Mouse (Mus musculus): ENCODE measurements around the gene Ptpre.

DNA sequence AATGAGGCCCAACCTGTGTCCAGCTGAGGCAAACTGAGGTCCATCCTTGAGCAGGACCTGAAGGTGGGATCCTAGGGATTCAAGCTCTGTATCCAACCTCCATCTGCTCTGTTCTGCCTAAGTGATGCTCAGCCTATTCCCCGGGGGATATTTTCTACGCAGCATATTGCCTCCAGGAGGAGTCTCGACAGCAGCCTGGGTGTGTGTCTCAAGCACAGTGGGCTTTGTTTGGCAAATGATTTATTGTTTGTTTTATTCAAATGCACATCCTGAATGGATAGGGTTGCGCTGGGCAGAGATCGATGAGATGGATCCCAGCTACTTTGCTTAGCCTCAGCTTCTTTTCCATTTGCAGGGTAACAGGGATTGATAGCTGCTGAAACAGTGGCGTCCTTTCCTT is 11.2 kb downstream of the Ptpre start:
- TF ChIP-seq POLR2A (IDR thresholded peaks at IDR 0.05; ENCODE audit: control insufficient read depth, extremely low read depth, insufficient read depth, low read length, poor library complexity) (no peak), CTCF (IDR thresholded peaks at IDR 0.05; ENCODE audit: borderline replicate concordance, control insufficient read depth, extremely low read depth, insufficient read depth, low read length, poor library complexity) (no peak)
